8 mouse cellular contexts compared by ENCODE assay signal in the genomic region with DNA sequence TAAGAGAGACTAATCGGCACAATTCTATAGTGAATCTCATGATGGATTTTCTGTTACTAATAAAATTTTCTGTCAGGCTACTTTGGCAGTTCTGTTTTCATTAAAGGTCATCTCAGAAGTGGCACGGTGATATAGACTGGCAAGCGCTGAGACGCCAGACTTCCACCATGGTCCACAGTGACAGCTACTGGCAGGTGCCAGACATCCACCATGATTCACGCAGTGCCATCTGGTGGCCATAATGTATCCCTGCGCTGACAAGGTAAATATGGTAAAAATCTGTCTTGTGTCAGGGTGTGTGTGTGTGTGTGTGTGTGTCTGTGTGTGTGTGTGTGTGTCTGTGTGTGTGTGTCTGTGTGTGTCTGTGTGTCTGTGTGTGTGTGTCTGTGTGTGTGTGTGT.
DNase-seq lines count a peak whose midpoint lies in the region; ATAC-seq lines count a peak whose summit lies in the region.

No protein-coding gene starts in this region.

- no peaks in the 10 kb centered on the region for H3K27me3 ChIP-seq in forebrain, embryonic 15.5 days
- H3K27me3 ChIP-seq in kidney, embryonic 14.5 days (ENCODE audit: control insufficient read depth, insufficient read depth, low read length), result no peaks in the 10 kb centered on the region
- H3K27me3 ChIP-seq in limb, embryonic 11.5 days (ENCODE audit: control insufficient read depth, insufficient read depth, low read length), result no peaks in the 10 kb centered on the region

- DNase-seq in urinary bladder, postnatal 25 days (ENCODE audit: low spot score), result peak; percentile 13
- DNase-seq in urinary bladder, postnatal 4 days (ENCODE audit: low spot score in 2 of 2), result no peak
- peak; percentile 10 for DNase-seq in cerebellum, adult 11 months
- peak; percentile 53 for DNase-seq in limb, embryonic 11.5 days (ENCODE audit: low spot score)
- DNase-seq in retina, adult 2 months (ENCODE audit: low read depth, low spot score), result peak; percentile 23
- no peak for DNase-seq in gastrocnemius, postnatal 25 days

- H3K9ac ChIP-seq in forebrain, embryonic 15.5 days (replicated peaks), result no peak overlapping the region
- no peak overlapping the region for H3K9ac ChIP-seq in kidney, embryonic 14.5 days (ENCODE audit: low read depth, low read length)
- H3K9ac ChIP-seq in limb, embryonic 11.5 days (ENCODE audit: low read length), result no peak overlapping the region

- no peak overlapping the region for H3K4me3 ChIP-seq in forebrain, embryonic 15.5 days
- H3K4me3 ChIP-seq in kidney, embryonic 14.5 days (ENCODE audit: low read length), result no peak overlapping the region
- no peak overlapping the region for H3K4me3 ChIP-seq in limb, embryonic 11.5 days (ENCODE audit: low read depth, low read length)

- no peak overlapping the region for H3K4me2 ChIP-seq in forebrain, embryonic 15.5 days (replicated peaks)
- H3K4me2 ChIP-seq in kidney, embryonic 14.5 days (replicated peaks; ENCODE audit: low read depth, low read length), result no peak overlapping the region
- no peak overlapping the region for H3K4me2 ChIP-seq in limb, embryonic 11.5 days (ENCODE audit: low read depth, severe bottlenecking)

- 19% methylated on average over 6 of the region's 6 CpGs for WGBS in forebrain, embryonic 15.5 days
- 34% methylated on average over 6 of the region's 6 CpGs for WGBS in kidney, embryonic 14.5 days
- WGBS in limb, embryonic 11.5 days, result 38% methylated on average over 6 of the region's 6 CpGs

- ATAC-seq in forebrain, embryonic 15.5 days (replicated peaks), result peak; percentile 89
- peak; percentile 81; the same call in 1 of the 2 replicates for ATAC-seq in kidney, embryonic 14.5 days (ENCODE audit: low FRiP score, low TSS enrichment)
- no peak for ATAC-seq in limb, embryonic 11.5 days (ENCODE audit: insufficient number of reproducible peaks, low FRiP score, low TSS enrichment, low read depth)

- H3K27ac ChIP-seq in forebrain, embryonic 15.5 days (replicated peaks), result no peak overlapping the region
- no peak overlapping the region for H3K27ac ChIP-seq in kidney, embryonic 14.5 days (ENCODE audit: low read depth, low read length)
- no peak overlapping the region for H3K27ac ChIP-seq in limb, embryonic 11.5 days (replicated peaks; ENCODE audit: low read depth, low read length)

- no peaks in the 10 kb centered on the region for H3K36me3 ChIP-seq in forebrain, embryonic 15.5 days
- H3K36me3 ChIP-seq in kidney, embryonic 14.5 days (ENCODE audit: control insufficient read depth, insufficient read depth, low read length), result no peaks in the 10 kb centered on the region
- no peaks in the 10 kb centered on the region for H3K36me3 ChIP-seq in limb, embryonic 11.5 days (ENCODE audit: control insufficient read depth, insufficient read depth, low read length)

- no peaks in the 10 kb centered on the region for H3K4me1 ChIP-seq in forebrain, embryonic 15.5 days
- no peaks in the 10 kb centered on the region for H3K4me1 ChIP-seq in kidney, embryonic 14.5 days (ENCODE audit: control insufficient read depth, insufficient read depth, low read length)
- no peaks in the 10 kb centered on the region for H3K4me1 ChIP-seq in limb, embryonic 11.5 days (ENCODE audit: control insufficient read depth, insufficient read depth, low read length)

- no peaks in the 10 kb centered on the region for H3K9me3 ChIP-seq in forebrain, embryonic 15.5 days
- no peaks in the 10 kb centered on the region for H3K9me3 ChIP-seq in kidney, embryonic 14.5 days (ENCODE audit: control insufficient read depth, low read length)
- no peaks in the 10 kb centered on the region for H3K9me3 ChIP-seq in limb, embryonic 11.5 days (ENCODE audit: control insufficient read depth, low read length)

Comparison
In these comparisons a context has a peak if more than half of its experiments do, and no peak if none do; other contexts are left out.
1. DNase-seq: peak in urinary bladder, postnatal 25 days (single experiment), cerebellum, adult 11 months (single experiment), limb, embryonic 11.5 days (single experiment) and retina, adult 2 months (single experiment); none in urinary bladder, postnatal 4 days (0 of 2) and gastrocnemius, postnatal 25 days (single experiment).